Mouse (Mus musculus) retina, embryonic 14.5 days (tissue): Measurements from ENCODE around the gene Gsto2.
"Not testable (repeated sequence)": the region's sequence is repeated elsewhere in the genome, so short reads cannot be mapped to it uniquely, and the experiment has no call there.

Experiments
- DNase-seq: peaks from one replicate; pipeline ENCODE4 v3.0.0-alpha.2; 2015; ENCODE audit warnings: low spot score

The Gsto2 gene

DNA sequence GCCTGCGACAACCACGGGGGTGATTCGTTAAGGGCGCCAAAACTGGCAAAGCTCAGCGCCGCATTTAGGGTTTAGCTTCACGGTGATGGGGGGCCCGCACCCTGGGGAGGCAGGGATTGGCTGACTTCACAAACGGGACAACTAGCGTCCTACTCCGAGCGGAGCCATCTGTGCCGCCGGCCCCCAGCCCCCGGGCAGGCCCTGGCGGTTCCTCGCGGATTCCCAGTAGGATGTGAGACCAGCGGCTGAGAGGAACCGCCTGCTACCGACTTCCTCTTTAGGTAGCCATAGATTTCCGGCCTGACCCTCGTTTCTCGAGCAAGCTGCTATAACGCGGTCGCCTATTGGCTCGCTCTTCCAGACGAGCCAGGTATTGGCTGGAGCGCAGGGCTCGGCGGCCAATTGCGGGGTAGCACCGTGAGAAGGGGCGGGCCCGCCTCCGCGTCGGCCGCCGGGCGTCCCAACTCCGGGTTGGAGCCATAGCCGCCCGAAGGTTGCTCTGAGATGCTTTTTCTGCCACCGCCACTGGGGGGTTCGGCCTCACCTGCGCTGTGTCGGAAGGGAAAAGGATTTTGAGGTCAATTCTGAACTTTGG lies at the start of gene Gsto2:
TSS of gene Gsto2 (plus strand) at position 182 of the 595 bp plus-strand sequence.
- peak; percentile 97 for DNase-seq

DNA sequence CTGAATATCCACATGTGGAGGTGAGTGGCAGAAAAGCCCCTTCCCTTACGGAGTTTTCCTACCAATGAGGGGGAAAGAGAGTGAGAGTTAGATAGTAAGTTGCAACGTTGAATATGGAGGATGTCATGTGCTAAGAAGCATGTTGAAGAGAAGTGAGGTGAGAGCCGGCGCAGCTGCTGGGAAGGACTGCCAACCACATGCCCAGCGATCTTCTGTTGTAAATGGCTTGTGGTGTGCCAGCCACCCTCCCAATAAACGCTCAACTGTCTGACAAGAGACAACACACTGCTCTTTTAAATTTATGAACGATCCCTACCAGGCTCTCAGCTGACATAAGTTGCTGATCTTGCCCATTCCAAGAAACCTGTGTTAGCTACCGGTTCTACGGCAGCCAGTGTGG lies 47.6 kb upstream of the Gsto2 start:
- no peak for DNase-seq

DNA sequence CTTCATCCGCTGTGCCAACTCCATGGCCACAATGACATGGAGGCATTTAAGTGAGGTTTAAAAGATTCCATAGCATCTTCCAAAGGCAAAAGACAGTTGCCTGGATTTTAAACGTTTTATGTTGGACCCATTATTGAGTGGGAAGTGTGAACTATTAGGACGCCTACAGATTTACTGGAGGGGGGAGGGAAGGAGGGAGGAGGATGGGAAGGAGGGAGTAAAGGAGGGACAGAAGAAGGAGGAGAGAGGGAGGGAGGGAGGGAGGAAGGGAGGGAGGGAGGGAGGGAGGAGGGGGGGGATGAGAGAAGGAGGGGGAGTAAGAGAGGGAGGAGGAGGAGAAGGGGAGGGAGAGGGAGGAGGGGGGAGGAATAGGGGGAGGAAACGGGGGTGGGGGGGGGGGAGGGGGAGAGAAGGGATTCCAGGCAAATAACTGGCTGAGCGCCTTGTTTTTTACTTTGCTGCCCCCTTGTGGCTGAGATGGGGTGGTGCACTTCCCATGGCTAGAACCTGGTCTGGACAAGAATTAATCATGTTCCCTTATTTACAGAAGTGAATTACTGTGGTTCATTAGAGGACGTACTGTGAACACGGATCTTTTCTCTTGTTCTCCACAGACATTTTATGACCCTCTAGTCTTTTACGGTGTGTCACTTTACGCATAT lies 44.4 kb upstream of the Gsto2 start:
- DNase-seq: peak; percentile 87

DNA sequence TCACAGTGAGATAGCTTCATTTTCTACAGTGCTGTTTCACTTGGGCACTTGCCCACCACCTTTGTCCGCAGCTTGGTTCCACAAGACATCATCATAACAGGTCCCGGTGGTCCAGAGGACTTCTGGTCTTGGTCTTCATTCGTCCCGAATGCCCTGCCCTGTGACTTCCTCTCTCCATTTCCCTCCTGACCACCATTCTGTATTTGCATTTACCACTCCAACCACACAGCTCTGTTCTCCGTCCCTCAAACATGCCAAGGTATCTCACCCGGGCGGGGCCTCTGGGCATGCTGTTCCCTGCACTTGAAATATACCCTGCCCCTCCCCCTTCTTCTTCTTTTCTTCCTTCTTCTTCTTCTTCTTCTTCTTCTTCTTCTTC lies 43.9 kb upstream of the Gsto2 start:
- DNase-seq: no peak

DNA sequence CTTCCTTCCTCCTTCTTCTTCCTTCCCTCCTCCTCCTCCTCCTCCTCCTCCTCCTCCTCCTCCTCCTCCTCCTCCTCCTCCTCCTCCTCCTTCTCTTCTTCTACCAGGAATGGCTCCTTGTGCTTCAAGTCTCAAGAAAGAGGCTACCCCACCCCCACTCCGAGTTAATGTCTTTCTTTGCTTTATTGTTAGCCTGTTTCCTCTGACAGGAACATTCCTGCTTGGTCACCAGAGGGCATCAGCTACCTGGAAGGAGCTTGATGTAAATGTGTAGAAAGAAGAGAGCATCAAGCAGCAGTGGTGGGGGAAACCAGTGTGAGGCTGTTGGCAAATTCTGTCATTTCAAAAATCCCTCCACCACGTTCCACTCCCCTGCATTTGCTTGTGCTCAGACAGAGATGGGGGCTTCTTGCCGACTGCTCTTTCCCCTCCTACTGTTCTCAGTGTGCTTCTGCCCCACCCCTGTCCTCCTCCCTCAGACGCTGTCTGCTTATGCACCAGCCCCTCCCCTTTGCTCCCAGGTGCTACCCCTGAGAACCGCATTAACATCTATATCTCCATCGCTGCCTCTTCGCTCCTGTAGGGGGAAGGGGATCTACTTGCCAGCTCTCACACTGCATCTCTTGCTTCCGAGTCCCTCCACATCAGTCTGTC lies 43.1 kb upstream of the Gsto2 start:
- peak; percentile 29 for DNase-seq

DNA sequence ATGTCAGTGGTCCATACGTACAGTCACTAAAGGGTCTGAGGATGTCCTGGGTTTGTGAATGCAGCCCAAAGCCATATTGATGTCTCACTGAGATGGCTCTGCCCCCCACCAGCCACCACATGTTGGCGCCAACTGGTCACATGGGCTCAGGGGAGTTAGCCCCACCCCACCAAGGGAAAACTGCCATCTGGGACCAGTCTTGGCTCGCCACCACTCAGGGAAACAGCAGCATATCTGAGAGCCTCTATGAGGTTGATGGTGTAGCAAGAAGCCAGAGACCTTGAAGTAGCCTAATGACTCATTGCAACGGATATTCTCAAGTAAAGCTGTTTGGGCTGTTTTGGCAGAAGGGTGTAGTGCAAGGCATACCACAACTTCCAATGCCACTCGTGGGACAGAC lies 41.3 kb upstream of the Gsto2 start:
- no peak for DNase-seq

DNA sequence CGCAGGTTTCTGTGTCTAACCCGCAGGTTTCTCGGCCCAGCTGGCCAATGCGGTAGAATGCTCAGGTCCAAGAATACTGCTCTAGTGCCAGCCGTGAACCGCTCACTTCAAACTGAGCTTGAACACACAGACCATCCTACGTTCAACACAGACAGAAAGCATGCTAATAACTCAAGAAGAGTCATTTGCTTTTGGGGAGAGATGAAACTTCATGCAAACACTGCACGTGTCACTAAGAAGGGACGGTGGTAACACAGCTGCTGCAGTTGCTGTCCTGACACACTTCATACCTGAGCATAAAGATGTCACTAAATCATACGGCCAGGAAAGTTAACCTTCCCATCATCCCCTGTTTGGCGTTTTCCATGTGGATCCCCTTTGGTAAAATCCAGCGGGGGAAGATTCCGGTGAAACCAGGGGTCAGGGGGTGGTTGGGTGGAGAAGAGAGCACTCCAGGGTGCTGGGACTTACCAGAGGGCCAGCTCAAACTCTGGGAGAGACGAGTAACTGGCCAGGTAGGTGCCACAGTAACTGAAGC lies 35.4 kb upstream of the Gsto2 start:
- no peak for DNase-seq

DNA sequence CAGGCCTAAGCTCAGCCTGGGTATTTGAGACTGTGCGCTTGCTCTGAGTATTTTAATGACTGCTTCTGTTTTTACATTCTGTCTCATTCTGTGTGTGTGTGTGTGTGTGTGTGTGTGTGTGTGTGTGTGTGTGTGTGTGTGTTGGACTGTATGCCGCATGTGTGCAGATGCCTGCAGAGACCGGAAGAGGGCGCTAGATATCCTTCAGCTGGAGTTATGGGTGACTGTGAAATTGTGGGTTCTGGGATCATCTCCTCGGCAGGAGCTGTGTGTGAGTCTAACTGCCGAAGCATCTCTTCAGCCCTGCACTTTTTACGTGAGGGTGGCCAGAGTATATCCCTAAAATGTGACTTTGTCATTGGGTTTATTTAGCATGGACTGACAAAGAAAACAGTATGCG lies 34.2 kb upstream of the Gsto2 start:
- no peak for DNase-seq

DNA sequence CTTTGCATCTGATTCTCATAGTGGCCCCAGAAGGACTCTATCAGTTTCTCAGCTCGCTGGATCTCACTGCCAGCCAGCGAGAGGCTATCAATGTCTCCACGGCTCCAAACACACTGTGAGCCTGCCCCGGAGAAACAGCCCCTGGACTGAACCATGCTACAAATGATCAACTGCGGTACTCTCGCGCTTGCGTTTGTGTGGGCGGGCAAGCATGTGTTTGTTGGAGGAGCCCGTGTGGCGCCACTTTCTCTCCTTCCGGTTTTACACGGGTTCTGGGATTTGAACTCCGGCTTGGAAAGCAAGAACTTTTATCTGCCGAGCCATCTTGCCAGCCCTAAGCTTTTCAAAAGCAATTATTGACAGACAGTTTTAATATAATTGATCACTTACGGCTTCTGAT lies 33.0 kb upstream of the Gsto2 start:
- no peak for DNase-seq

DNA sequence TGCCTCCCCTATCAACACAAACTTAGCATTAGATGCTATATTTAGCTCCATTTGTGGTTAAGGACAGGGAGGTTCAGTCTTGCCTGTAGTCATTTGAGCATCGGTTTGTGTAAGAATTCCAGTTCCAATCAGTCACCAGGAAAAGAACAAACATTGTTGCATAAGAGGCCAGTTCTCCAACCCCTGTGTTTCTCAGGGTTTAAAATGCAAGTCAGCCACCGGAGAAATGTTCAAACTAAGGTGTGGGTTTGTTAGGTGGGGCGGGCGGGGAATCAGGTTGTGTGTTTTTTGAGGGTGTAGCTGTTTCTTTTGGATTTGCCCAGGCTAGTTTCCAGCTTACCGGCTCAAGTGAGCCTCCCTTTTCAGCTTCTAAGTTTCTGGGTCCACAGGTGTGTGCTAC lies 30.7 kb upstream of the Gsto2 start:
- DNase-seq: no peak

DNA sequence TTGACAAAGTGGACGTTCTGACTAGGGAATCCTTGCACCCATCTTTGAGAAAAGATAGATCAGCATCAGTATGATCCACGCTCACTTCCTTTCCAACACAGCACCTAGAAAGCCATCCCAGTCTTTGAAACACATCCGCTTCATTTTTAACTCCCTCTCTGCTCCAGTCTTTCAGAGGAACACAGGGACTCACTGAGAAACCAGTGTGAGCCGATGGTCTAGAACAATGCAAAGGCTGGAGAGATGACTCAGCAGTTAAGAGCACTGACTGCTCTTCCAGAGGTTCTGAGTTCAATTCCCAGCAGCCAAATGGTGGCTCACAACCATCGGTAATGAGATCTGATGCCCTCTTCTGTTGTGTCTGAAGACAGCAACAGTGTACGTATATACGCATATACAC lies 29.6 kb upstream of the Gsto2 start:
- no peak for DNase-seq

DNA sequence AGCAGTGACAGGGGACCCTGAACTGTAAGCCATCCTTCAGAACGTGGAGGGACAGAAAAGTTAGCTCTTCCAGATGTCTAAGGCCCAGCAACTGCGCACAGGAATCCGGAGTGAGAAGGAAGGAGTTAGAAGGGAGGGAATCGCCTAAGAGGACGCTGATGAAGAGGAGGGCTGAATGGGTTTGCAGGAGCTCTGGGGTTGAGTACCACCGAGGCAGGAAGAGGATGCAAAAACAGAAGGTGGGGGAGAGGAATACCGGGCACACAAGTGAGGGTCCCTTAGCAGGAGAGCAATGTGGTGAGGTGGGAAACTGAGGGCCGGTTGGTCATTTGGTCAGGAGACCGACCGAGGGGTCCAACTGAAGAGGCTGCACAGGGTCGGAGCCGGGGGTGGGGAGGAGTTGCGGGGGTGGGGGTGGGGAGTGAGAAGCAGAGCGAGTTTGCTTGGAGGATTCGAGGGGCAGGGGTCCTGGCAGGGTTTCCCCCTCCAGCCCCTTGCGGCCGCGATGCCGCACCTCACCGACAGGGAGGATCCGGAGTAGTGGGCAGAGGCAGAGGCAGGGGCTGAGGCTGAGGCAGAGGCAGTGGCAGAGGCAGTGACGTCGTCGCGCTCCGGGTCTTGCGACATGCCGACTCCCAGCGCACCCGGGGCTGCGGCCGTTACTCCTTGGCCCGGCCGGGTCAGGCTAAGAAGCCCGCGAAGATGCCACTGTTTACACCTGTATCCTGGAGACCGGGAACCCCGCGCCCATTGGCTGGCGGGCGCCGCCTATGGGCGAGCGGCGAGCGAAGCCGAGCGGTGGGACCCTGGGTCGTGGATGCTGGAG lies 28.4 kb upstream of the Gsto2 start:
- peak; percentile 86 for DNase-seq

DNA sequence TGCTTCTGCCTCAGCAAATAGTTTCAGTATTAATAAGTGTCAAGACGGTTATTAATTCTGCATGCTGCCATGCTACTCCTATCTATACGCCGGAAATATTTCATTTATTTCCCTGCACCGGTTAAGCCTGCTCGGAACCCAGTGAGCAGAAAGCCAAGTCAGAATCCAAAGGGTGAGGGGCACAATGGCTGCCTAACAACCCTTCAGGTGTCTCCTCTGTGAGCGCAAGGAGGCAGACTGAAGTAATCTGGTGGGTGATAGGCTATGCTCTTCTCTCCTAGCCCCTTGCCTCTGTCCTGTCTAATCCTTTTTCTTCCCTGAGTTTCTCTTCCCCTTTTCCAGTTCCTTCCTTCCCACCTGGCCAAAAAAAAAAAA lies 27.8 kb upstream of the Gsto2 start:
- DNase-seq: no peak

DNA sequence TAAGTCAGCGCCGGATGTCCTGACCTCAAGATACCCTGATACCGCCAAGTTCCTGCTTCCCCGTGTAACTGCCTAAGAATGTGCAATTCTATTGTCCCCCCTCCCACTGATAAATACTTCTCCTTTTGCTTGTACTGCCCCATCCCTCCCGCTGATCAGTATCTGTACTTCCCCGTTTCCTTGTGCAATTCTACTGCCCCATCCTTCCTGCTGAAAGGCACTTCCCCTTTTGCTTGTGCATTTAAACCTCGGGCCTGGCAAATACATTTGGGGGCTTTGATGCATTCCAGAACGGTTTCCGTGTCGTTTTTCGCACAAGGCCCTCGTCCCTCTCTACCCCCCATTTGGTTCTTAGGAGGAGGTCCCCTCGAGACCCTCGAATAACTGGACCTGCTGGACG lies 24.1 kb upstream of the Gsto2 start:
- not testable (repeated sequence) for DNase-seq

DNA sequence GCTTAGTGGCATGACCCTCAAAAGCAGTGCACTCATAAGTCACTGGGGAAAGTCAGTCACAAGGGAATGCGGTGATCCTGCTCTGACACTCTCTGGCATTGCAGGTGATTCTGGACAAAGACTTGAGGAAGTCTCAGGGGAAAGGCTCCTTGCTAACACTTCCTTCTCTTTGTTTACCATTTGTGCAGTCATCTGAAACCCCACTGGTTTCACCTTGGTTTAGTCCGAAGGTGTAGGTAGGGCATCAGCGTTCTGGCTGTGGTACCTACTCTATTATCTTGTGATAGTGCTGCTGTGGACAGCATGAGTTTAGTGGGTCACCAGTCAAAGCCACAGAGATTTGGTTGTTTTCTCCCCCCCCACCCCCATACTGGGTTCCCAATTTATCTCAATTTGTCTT lies 15.6 kb upstream of the Gsto2 start:
- no peak for DNase-seq

DNA sequence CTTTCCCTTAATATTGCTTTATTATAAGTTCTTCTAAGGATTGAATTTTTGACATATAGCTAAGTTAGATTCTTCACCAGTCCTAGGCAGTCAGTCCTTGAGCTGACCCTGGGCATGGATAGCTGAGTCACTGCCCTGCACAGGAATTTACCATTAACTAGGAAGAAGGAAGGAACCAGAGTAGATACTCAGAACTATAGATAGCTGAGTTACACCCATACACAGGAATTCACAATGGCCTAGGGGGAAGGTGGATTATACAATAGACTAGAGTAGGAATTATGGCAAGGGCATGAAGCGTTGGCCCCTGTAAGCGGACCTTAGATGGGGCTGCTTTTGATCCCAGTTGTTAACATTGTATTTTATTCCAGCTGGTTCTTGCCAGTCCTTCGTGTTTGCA lies 13.2 kb upstream of the Gsto2 start:
- not testable (repeated sequence) for DNase-seq

DNA sequence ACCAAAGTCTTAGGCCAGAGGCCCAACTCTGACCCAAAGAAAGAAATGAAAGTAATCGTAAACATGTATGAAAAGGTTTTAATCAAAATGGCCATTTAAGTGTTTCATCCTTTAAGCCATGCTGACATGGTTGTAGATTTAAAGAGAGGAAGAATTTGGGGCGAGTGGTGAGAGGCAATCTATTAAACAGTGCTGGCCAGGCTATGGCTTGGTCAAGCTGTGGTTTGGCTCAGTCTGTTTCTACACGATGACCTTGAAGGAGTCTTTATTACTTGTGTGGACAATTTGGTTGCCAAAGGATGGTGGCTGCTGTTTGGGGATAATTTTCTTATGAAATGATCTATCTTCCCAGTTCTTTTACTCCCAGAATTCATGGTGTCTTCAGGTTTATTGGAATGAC lies 12.3 kb upstream of the Gsto2 start:
- no peak for DNase-seq

DNA sequence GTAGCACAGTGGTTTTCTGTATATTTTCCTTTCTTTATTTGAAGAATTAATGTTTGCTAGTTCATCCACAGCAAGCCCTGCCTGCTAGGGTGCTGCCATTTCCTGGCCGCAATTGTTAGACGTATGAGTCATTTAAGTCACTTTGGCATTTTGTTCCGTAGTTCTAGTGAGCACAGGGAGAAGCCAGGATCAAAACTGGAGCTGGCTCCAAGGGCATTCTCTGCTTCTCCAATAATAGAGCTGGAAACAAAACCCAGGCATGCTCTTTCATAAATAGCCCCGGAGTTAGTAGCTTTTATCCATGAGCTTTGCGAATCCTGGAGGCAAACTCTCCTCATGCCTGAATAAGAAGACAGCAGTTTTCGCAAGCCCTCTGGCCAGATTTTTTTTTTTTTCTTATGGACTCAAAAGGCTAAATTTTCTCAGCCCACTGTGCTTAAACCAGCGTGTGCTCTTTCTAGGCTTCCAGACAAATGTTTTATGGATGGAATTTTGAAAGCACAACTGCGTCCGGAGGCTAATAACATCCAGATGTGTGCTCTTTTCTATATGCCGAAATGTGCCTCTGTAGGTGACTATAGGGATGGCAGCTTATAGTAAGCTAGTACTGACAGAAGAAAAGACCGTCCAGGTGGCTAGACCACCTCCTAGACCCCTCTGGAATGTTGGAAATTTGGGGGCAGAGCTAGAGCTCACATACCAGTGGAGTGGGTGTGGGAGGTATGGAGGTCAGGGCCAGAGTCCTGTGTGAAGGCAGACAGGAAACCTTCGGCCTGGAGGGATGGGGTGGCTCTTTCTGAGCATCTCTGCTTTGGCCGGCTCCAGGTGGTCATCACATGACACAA lies 11.2 kb upstream of the Gsto2 start:
- DNase-seq: no peak

DNA sequence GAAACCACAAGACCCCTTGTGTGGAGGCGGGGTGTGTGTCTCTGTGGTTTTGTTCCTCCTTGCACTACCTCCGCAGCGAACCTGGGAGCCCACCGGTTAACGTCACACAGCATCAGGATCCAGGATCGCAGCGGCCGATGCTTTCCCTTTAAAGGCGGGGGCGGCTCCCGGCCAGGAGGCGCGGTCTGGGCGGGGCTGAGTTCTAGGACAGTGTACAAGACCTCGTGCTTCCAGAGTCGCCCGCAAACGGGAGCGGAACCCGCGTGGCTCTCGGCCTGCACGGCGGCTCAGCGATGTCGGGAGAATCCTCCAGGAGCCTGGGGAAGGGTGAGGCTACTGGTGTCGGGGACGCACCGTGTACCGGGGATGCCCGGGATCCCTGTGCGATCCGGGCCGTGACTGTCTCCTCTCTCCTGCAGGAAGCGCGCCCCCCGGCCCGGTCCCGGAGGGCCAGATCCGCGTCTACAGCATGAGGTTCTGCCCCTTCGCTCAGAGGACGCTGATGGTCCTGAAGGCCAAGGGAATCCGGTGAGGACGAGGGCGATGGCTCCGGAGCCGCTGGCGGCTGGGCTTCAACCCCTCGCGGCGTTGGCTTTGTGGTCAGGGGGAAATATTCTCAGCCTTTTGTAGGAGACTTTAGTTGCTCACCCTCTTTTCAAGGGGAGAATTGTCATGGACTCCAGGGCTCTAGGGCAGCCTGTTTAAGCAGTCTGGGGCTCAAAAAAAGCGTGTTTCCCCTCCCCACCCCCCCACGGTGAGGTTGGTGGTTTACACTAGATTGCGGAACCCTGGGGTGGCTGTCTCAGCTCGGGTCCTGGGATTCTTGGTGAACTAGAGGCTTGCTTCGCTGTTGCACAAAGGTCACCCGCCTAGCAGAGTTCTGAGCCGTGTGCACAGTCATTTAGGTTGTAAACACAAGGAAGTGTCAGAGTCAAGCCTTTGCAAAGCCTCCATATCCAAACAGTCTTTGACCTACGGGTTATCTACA lies 10.2 kb upstream of the Gsto2 start, which contains the start of gene Gsto1:
TSS of gene Gsto1 (plus strand) at position 175 of the 988 bp plus-strand sequence.
- peak; percentile 85 for DNase-seq
